Mouse (Mus musculus) spleen, postnatal 14 days (tissue): ENCODE data around the gene Fam189a1.

Experiments used
- DNase-seq, 2 experiments: peaks; one replicate each; pipeline ENCODE4 v3.0.0; 2021 to 2022; ENCODE audit warnings: low spot score in 2 of 2

Gene Fam189a1

DNA sequence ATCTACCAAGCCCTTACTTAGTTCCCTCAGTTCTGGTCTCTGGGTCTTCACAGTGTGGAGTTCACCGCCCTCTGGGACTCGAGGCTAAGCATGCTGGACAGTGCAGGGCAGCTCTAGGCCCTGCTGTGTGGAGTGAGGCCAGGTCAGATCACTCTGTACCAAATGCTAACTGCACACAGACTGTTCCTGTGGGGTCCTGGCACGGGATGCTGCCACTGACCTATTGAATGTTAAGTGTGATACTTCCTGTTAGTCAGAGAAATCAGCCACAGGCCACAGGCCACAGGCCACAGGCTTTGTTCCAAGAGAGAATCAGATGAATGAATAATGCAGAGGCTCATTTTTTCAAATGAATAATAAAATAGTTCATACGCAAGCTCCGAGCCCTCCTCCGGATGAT lies 112.1 kb downstream of the Fam189a1 start:
- no peak for DNase-seq

DNA sequence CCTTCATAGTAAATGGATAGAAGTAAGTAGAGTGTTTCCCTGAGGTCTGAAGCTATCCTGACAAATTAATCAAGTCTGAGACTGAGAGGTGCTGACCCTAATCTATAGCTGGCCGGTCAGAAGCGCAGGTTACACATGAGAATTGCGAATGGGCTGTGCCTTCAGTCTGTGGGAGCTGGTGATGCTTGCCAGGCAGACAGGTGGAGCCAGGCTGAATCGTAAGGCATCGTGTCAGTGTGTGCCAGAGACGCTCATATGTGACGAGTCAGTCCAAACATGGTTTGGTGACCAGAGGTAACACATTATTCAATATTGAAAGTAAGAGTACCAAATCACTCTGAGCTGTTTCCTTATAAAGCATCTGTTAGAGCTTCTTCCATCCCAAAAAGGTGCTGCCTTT lies 115.3 kb downstream of the Fam189a1 start:
- no peak for DNase-seq

DNA sequence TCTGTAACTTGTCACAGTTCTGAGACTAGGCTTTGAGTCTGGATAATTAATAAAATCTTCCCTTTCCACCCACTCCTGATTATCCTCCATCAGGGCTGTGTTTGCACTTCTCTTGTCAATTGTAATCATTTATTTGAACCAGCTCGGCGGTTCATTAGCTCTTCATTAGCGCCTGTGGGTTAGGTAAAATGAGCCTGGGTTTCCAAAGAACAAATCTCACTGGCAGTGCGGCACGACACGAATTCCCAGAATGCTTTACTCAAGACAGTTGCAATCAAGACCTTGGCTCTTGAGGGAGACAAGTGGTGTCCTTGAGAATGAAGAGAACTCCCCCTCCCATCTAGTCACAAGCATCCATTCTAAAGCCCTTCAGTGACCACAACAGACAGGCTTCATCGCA lies 124.6 kb downstream of the Fam189a1 start:
- no peak for DNase-seq

DNA sequence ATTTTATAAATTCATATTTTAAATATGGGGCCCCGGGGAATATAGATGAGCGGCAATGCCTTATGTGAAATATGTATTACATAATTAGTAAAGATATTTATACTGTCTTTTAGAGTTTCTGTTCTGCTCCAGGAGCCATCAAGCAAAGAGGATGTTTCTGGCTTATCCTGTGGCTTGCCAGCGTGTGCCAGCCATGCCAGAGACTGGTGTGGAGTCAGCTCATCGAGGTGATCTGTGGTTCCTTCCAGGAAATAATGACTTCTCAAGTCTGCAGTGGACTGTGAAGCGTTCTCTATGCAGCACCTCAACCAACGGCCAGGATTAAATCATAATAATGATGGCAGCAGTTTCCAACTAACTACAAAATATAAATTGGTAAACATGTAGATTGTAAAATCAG lies 125.2 kb downstream of the Fam189a1 start:
- DNase-seq: no peak

DNA sequence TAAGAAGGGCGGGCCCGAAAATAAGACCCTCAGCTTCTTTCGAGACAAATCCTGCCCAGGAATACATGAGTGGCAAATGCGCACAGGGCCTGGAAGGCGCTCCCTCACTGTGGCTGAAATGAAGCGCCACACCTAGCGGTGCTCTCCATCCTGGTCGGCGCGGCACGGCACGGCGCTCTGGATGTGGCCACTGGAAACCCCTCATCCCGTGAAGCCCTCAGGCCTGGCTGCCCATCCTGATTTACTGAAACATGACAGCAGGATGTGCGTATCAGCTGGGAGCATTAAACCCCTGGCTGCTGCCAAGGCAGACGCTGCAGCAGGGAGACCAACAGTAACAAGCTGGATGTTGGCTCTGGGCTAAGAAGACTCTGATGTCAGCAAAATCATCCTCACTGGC lies 126.4 kb downstream of the Fam189a1 start:
- DNase-seq: no peak

DNA sequence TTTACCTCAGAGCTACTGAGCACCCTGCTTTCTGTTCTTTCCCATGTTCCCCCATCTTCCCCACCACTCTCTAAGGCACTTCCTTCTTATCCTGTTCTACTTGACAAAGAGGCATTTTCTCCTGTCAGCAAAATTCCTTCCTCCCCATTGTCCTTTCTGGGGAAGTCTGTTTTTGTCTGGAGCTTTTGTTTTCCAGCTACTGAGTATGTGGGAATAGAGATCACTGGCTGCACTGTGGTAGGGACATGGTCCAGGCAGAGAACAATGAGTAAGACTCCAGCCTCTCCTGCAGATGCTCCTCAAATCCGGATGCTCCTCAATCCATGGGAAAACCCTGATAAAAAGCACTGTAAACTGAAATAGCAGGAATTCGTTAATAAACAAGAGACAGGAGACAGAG lies 135.1 kb downstream of the Fam189a1 start:
- no peak for DNase-seq

DNA sequence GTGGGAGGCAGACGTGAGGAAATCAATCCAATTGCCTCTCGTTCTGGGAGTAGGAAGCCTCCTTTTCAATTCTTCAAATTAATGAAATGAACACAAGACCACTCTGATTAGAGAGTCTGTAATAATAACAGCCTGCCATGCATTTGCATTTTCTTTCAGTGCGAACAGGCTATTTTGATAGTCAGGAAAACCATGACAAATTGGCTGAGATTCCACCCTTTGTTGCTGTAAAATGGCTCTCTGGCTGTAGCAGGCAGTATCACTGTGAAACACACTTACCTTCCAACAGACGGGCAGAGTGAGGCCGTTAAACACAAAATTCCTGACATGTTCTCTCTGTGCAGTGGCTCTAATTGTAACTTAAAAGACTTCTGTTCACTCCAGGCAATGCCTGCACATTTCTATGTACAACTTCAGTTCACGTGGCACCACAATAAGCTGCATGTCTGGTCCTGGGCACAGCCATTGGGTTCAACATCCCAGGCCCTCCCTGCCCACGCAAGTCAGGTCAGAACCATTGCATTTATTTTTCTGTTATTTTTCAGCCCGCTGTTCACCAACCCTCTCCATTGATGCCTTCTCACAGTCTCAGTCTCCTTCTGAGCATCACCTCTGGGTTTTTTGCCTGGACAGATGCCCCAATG lies 138.2 kb downstream of the Fam189a1 start:
- no peak for DNase-seq

DNA sequence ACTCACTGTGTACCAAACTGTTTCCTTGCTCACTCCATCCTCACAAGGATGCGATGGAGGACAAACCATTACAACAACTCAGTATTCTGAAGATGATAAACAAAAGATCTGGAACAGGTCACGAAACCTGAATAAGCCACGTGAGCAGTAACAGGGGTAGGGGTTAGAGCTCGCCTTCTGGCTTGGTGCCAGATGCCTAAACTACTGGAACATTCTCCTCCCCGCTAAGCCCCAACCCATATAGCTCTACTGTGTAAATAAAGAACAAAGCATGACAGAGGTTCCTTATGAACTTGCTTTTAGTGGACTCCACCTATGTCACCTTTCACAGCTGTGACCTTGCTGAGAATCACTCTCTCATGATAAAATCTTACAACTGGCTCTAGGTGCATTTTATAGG lies 139.0 kb downstream of the Fam189a1 start:
- no peak for DNase-seq

DNA sequence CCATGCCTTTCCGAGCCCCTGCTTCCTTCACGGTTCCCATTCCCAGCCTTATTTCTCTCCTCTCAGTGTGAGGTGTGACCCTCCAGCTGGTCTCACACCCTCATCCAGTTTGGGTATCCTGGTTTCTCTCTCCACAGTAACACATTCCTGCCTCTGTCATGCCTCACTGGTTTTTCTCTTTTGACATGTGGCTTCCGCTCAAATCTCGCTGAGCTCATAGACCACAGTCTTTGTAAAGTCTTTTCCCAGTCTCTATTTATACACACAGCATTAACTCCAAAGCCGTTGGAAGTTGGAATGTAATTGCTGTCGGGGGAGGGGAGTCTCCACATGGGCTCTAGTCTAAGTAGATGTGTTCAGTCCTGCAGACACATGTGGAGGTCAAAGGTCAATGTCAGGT lies 145.2 kb downstream of the Fam189a1 start:
- no peak for DNase-seq

DNA sequence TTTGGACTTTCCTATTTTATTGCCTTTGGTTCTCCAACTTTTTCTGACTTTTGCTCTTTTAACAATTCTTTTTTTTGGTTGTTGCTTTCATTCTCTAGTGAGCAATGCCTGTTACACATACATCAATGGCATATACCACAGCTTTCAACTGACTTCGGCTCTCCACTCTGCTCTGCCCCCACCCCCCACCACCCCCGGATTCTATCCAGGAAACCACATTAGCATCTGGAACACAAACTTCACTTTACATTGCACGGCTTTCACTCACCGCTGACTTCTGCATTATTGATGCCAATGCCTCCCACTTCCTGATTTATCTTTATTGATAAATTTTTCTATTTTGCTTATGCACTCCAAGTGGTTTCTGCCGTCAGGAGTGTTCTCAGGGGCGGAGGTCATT lies 146.1 kb downstream of the Fam189a1 start:
- no peak for DNase-seq

DNA sequence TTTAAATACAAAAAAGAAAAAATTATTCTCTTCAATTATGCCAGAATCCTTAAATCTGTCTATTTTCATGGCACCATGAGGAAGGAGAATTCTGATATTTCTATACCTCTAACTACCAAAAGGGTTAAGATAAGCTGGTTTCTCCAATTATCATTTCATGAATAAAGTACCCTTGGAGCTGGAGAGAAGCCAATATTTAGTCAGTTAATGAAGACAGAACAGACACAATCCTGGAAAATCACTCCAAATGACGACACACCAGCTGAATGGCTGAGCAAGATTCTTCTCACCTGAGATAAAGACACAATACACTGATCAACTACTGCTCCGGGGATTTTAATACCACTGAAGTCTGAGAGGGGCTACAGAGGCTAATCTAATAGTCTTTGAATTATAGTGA lies 150.6 kb downstream of the Fam189a1 start:
- no peak for DNase-seq

DNA sequence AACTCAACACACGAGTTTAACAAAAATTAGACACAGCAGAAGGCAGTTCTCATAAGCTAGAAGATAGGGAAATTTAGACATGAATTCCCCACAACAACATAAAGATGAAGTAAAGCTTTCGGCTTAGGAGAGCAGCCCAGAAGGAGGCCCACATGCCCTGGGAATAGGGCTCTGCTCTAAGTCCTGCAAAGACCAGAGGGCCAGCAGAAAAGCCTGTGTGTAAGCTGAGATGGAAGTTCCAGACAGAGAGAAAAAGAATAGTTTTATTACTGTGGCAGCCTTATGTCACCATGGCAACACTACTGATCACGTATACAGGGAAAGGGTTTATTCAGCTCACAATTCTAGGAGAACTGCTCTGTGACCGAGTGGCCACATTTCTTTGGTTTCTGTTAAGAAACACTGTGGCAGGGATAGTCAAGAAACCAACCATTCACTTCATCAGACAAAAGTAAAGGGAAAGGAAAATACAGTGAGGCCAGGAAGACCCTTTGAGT lies 156.6 kb downstream of the Fam189a1 start:
- no peak for DNase-seq

DNA sequence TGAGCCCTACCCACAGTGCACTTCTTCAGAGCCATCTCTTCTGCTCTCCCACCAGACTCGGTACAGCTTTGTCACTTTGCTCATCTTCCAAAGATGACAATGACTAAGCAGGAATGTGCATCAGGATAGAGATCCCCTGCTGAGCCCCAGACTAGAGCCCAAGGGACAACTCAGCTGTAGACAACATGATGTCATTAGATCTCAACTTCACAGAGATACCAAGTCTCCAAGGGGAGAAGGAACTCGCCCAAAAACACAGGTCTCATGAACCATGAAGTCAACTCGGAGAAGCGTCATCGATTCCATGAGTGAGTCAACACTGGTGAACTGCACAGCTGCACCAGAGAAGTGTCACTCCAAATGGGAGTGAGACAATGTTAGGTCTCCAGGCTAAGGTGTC lies 158.6 kb downstream of the Fam189a1 start:
- no peak for DNase-seq

DNA sequence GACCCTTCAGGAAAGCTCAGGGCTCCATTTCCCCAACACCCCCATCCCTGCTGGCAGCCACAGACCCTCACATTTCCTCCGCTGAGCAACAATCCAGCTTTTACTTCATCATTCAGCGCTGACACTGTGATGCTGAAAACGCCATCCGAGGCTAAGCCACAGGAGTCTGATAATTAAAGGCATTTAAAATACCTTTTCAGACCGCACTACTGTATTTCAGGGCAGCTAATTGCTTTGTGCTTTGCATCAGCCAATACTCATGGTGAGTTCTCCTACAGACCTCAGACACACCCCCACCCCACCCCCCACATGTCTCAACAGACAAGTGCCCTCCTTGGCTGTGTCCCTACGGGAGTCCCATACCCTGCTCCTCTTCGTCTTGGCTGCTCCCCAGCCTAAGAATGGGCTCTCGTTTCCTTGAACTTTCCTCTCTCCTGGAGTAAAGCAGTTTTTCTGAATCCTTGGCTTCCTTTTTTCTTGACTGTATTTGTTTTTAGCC lies 160.4 kb downstream of the Fam189a1 start:
- DNase-seq: no peak

DNA sequence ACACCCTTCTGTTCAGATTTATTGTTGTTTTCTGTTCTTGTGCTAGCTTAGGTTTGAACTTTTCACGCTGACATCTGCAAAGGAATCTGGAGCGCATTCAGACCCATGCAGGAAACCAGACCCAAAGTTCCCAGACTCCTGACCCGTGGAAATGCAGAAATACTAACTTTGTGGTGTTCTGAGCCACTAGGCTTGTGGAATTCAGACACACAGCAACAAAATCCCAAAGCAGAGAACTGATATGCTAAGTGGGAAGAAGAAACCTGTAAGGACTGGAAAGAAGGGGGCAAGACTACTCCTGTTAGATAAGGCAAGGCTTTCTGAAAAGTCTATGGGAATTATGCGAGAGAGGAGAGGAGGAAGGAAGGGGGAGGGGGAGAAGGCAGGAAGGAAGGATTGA lies 167.0 kb downstream of the Fam189a1 start:
- no peak for DNase-seq

DNA sequence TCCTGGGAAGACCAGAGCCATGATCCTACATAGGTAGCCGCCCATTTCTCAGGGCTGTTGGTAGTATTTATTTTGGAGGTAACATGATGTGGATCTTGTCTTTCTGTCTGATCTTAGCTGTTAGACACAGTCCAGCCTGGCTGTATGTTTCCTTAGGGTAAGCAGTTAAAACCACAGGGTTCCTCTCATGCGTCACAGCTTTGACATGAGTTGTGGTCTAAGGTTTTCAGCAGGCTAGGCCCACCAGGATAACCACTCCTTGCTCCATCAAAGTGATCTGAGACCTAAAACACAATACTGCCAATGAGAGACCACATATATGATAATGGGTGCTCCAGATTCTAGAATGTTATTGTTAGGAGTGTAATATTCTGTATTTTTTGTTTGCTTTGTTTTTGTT lies 168.4 kb downstream of the Fam189a1 start:
- DNase-seq: no peak

DNA sequence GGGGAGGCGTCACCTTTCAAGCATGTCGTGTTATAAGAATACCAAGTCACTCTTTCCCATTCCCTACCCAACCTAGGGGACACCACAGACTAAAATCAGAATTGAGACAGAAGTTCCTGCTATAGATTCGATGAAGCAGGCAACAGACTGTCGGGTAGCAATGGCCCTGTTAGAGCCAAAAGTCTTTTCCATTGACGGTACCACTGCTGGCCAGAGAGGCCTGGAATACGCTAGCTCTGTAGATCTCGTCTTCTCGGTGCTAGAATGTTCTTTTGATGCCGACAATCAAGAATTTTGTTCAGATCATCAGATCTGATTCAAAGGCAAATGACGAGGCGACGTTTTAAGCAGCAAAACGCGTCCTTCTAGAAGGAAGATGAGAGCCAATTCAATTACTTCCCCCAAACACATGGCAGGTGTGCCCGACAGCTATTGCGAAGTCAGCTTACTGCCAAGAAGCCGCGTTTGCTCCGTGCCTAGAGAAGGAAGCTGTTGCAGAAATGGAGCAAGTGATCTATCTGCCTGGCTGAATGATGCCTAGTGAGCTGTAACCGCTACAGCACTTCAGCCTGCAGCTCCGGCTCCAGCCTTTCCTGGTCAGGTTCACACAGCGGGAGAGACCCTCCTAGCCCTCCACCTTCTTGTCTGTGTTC lies 171.8 kb downstream of the Fam189a1 start:
- DNase-seq: no peak

DNA sequence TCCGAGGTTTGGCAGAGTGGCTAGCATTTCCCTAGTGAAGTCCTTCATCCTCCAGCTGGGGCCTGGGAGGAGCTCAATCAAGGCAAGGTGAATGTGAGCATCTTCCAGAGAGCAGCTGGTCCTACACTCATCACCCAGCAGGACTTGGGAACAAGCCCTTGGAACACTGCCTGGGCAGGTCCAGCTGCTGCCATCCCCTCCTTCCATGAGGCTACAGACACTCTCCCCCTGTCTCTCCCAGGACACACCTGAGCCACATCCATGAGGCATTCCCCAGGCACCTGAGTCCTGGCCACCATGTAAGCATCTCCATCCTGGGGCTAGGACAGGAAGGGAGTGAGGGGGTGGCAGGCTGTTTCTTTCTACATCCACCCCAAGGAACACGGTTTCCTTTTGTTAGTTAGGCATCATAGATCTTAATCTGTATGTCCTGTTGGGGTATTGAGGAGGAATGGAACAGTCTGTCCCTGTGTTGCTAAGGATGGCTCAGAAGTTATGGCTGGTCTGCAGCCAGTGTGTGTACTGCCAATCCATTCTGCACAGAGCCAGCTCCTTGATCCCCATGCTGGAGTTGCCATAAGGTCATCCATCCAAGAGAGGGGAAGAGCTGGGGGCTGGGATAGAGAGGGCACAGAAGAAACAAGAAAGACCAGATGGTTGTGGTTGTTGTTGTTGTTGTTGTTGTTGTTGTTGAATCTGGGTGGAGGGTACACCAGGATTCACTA lies 174.7 kb downstream of the Fam189a1 start:
- no peak for DNase-seq

DNA sequence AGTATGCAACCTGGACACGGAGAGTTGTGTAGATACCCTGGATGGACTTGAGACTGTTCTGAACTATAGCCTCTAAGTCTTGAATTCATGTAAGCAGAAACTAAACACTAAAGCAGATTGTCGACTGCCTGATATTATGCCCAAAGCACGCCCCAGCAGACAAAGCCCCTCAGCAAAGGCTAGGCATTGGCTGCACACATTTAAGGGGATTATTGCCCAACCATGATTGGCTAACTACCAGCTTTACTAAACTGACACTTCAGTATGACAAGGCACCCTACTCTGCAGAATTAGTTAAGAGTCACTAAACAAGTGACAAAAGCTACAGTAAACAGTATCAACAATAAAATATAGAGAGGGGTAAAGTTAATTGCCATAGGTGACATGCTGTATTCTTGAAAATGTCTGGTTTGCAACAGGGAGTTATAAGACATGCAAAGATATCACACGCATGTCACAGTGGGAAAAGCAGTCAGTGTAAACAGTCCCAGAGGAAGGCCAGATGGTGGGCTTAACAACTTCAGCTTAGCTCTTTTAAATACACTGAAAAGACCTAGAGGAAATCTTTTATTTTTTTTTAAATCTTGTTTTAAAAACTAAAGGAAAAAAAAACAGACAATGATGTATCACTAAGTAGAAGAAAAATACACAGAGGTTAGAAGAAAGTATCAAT lies 182.6 kb downstream of the Fam189a1 start:
- no peak for DNase-seq

DNA sequence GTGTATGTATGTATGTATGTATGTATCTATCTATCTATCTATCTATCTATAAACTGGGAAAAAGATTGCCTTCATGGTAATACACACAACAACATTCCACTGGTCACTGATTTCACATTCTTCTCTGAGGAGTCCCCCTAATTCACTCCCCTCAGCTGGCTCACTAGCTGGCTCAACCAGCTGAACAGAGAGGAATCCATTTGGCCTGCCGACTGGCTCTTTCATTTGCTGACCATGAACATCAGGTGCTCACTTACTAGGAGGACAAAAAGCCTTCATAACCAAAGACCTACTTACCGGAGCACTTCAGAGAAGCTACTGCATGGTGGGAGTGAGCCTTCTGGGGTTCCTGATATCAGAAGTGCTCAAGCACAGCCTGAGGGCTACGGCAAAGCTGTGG lies 194.2 kb downstream of the Fam189a1 start:
- DNase-seq: no peak

DNA sequence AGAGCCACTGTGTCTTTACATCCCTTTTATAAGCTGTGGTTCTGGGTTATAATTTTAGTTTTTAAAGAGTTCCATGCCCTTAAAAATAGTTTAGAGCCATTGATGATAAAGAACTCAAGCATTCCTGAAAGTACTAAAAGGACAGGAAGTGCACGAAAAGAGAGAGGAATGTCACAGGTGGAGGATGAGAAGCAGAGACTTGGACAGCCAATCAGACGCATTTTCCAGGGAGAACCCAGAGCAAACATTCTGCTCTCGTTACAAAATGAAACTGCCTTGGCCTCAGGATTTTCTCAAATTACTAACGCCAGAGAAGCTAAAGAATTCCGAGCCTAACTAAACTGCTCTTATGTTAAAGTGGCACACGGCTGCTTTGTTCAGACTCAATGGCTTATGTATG lies 197.3 kb downstream of the Fam189a1 start:
- DNase-seq: no peak

DNA sequence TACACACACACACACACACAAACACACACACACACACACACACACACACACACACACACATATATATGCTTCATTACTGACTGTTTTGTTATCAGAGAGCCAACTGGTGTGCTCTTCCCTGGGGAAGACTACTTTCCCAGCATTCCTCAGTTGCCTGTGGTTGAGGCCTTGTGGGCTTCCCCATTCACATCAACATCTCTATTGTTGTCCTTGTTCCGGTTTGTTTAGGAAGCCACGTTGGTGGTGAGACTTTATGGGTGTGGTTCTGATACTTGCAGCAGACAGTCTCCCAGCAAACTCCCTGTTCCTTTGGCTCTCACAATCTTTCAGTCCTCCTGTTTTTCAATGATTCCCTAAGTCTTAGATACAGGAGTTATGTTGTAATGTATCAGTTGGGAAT lies 204.2 kb downstream of the Fam189a1 start:
- DNase-seq: no peak

DNA sequence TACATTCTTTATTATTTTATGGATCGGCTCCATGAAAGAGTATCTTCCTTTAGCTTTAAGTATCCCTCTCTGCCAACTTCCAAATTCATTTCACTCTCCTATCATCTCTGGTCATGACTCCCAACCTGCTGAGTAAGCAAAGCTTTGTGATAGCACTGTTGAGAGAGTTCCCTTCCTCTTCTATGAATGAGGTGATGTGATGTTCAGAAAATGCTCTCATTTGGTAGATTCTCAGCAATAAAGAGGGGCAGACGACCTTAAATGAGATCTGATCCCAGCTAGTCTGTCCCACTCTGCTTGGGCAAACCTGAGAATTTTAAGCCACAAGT lies 205.6 kb downstream of the Fam189a1 start:
- DNase-seq: no peak
